Mouse (Mus musculus) MEL-GATA-1-ER (cell line): ENCODE data around the gene Slc6a12.
"Not testable (repeated sequence)": the region's sequence is repeated elsewhere in the genome, so short reads cannot be mapped to it uniquely, and the experiment has no call there.

Source experiments
- DNase-seq: peaks from one replicate; pipeline ENCODE4 v3.0.0-alpha.2; 2012; ENCODE audit warnings: low read depth; ENCODE audit errors: extremely low read depth

The Slc6a12 gene

DNA sequence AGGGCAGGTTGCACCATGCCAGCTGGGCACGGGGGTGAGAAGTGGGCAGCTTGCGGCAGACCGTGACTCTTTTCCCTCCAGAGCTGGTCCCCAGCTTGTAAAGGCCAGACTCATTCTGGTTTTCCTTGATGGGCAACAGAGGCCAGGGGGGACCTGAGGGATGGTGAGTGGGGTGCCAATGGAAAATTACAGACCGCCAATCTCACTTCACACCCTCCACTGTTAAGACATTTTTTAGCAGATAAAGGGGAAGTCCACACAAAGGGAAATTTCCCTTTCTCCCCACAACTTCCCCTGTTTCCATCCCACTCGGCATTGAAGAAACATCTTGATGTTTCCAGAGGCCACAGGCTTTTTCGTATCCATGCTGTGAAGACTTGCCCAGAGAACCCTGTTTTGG lies 1.2 kb upstream of the Slc6a12 start:
- peak; percentile 10 for DNase-seq

DNA sequence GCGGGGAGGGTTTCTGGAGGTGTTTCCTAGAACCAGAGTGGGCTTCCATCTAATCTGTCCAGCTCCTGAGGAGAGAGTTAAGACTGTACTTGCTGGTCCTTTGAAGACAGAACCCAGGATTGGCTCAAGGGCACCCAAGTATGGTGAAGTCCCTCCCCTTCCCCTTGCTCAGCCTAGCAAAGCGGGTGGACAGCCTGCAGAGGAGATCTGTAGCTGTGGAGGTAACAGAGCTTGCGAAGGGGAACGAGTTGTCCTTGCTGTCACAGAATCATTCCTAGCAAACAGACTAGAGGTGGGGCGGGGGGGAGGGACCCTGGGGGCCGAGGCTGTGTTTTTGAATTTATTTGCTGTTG lies 871 bp downstream of the Slc6a12 start:
- no peak for DNase-seq

DNA sequence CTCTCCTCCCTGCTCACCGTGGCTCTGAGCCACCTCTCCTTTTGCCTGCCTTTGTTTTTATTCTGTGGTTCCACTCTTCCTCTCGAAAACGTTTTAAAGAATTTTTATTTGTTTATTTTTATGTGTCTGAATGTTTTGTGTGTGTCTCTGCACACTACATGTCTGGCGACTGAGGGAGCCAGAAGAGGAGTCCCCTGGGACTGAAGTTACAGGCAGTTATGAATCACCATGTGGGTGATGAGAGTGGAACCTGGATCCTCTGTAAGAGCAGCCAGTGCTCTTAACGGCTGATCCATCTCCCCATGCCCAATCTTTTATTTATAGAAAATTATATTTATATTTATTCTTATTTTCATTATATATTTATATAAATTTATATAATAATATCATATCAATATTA lies 1.5 kb downstream of the Slc6a12 start:
- no peak for DNase-seq

DNA sequence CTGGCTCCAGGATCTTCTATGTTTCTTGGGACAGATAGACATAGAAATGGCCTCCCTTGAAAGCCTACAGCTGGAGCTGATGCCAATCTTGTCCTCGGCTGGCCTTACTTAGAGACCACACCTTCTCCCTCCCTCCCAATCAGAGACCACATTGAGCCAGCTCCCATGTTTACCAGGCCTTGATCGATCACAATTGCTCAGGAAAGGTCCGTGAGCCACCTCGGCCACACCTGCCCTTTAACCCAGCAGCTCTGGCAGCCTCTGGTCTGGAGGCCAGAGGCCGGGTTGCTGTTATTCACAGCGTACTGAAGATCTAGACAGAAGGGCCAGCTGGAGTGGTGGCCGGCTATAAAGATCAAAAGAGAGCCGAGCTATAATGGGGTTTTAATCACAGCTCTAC lies 3.6 kb downstream of the Slc6a12 start:
- DNase-seq: no peak

DNA sequence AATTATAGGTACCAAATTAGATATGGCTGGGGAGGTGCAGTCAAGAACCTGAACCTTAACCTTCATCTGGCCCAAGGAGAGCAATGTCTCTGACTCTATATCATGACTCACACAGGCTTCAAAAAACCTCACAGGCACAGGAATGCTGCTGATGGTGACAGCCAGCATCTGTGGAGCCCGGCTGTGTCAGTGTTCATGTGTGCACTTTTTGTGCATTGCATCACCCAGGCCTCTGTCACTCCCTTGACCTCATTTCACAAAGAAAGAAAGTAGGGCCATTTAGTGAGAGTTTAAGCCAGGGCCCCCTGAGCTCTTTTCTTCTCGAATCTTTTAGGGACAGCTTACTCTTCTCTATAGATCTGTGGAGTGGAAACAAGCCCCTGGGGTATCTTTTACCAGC lies 9.4 kb downstream of the Slc6a12 start:
- no peak for DNase-seq

DNA sequence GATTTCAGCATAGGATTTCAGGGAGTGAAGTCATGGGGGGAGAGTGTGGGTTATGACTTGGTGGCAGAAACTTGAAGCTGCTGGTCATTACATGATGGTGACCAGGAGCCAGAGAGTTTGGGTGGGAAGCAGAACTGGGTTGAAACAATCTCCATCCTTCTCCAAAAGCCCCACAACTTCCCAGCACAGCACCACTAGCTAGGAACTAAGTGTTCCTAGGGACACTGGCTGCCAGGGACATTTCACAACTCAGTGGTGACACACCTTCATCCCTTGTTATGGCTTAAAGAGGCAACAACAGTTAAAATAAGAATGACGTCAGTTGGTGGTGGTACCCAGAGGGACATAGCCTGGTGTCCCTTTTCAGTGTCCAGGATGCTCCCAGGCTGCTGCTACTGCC lies 13.2 kb downstream of the Slc6a12 start:
- DNase-seq: no peak

DNA sequence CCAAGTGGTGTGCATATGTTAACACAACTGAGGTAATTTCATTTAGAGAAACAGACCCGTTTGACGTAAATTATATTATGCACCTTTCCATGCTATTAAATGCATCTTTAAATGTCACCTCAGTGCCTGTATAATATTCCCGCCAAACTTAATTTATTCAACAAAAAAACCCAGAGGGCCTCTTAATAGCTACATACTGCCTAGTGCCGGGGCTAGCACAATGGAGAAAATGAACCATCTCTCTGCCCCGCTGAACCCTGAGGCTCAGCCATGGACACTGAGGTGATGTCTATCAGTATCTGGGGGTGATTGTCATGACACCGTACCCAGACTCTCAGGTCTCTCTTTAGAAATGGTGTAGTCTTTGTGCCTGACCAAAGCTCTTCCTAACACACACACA lies 14.4 kb downstream of the Slc6a12 start:
- DNase-seq: no peak

DNA sequence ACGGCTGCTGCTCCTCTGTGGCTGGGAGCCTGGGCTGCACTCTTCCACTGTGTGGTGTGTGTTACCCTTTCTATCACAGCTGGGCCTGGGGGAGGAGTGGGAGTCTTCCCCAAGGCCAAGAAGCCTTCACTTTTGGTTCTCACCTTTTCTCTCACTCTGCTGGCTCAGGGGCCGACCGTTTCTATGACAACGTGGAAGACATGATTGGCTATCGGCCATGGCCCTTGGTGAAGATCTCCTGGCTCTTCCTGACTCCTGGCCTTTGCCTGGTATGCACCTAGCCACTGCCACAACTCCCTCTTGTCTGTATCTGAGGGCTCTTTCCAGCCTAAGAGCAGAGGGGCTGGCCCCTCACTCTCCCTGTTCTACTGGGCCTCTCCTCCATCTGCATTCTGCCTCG lies 20.2 kb downstream of the Slc6a12 start:
- no peak for DNase-seq

DNA sequence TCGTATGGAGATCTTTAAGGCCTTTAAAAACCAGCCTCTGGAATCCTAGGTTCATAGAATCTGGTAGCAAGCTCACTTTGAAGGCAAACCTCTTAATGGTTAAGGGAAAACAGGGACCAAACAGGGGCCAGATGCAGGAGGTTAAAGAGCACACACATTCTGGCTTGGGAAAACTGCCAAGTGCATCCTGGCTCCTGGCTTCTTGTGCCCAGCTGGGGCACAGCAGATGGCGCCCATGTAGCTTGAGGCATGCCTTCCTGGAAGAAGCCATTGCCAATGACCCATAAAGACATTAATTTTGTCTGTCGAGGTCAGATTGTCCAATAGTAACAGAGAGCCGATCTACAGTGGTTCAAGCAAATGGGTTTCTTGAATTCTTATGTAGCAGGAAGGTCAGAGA lies 21.1 kb downstream of the Slc6a12 start:
- no peak for DNase-seq

DNA sequence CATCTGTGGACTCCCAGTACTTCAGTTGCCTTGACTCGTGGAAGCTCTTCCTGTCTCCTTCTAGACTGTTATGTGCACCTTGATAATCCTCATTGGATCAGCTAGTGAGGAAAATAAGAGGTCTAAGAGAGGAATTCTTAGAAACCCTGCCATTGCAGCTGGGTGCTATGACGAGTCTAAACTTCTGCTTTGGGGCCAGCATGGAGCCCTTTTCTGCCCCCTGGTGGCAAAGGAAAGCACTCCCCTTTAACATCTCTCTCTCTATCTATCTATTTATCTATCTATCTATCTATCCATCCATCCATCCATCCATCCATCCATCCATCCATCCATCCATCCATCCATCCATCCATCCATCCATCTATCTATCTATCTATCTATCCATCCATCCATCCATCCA lies 23.7 kb downstream of the Slc6a12 start:
- not testable (repeated sequence) for DNase-seq

DNA sequence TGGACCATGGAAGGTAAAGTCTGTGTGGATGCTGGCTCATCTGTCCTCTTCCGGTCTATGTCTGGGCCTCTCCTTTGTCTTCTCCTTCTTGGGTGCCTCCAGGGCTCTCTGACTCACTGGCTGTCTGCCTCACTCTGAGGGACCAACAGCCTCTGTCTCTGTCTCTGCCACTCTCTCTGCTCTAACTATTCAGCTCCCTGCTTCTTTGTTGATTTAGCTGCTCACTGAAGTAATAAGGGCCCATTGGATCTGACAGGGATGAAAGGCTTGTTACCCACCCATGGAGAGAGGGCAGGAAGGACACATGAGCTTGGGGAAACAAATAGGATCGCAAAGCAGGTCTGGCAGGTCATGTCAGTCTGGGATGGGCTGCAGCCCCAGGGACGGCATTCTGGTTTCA lies 24.2 kb downstream of the Slc6a12 start:
- no peak for DNase-seq

DNA sequence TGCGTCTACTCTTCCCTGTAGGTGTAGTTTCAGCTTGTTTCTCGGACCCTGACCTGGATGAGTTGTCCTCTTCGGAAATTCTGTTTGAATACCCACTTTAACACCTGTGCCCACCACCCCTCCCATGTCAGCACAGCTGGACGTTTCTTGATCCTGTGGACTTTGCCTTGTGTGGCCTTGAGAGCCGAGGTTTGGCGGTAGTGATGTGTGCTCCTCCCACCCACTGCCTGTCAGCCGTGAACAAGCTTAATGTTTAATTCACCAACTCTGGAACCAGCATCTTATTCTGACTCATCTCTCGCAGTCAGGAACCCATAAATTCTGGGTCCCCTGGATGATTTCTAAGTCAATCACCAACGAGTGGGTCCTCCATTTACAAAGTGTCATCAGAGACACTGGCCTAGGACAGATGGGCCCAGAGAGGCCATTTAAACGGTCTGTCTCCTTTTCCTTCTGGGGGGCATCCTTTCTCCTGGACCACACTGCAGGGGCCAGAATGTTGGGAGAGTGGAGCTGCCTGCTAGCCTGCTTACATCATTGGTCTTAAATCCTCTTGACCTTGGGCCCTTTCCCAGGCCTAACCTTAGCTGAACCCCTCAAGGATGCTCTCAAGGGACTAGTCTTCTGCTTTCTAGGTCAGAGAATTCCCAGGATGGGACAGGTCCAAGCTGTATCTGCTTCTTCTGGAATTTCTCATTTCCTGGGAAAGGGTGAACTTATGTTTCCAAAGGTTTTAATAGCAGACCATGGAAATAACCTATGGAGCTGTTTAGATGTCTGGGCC lies 28.5 kb downstream of the Slc6a12 start:
- DNase-seq: no peak

DNA sequence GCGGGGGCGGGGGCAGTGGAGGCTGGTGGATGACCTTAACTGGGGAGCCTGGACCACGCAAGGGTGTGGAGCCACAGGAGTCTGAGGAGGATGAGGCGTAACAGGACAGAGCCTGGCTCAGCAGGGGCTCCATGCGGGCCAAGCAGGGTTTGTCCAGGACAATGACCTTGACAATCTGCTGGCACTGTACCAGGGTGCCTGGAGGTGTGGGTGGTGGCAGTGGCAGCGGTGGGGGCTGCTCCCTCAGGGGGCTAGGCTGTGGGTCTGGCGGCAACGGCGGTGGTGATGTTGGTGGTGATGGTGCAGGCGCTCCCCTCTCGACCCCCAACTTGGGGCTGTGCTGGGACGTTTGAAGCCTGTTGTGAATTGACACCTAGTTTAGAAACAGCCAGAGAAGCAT lies 33.3 kb downstream of the Slc6a12 start:
- DNase-seq: no peak

DNA sequence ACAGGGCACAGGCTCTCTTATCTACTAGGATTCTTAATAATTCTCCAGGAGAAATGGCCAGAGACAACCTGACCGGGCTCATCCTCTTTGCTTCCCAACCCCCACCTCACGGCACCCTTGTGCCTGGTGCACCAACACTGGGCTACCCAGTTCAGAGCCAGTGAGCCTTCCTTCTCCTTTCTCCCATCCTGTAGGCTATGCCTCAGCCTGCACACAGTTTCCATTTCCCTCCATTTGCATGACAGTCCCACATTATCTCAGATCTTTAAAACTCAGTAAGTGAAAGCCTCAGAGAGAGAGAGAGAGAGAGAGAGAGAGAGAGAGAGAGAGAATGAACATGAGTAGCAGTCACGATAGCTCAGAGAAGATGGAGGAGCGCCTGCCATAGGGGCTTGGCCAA lies 35.4 kb downstream of the Slc6a12 start:
- DNase-seq: no peak

DNA sequence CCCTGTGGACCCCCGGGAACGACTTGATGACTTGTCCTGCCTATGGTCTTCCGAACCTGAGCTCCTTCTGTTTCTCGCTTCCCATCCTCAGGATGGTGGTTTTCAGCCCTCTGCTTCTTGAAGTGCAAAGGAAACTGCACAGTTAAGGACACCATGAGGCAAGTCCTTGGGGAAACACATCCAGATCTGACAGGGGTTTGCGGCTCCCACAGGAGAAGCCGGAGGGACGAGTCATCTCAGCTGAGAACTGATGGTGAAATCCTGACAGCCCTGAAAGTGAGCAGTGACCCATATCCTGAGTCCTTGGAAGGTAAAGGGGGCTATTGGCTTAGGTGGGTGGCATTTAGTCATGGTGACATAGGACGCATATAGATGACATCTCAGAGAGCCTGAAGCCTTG lies 37.7 kb downstream of the Slc6a12 start:
- no peak for DNase-seq

DNA sequence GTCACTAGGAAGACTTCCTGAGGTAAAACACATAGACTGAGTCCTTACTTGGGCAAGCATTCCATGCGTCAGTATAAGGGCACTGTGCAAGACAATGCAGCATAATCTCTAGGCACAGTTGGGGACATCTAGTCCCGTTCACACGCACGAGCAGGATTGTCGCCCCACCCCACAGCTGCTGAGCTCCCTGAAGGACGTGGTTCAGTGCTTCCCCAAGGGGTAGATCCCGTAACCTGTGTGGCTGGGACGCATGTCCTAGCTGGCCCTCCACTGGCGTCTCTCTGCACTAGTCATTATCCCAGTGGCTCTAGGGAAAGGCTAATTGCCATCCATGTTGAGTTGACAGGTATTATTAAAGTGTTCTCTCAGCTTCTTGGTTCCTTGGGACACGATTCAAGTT lies 39.2 kb downstream of the Slc6a12 start:
- no peak for DNase-seq

DNA sequence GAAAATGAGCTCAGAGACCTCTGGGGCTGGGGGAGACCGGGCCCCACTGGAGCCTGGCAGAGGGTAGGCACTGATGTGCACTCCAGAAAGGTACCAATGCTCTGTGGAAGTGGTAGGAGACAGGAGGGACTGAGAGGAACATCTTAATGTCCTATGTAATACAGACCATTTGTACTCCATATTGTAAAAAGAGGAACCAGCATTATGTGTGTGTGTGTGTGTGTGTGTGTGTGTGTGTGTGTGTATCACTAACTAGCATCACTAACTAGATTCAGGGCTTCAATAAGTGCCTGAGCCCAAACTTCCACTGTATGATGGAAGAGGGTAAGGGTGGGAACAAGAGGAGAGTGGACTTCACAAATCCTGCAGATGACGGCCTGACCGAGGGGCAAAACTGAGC lies 42.5 kb downstream of the Slc6a12 start:
- no peak for DNase-seq

DNA sequence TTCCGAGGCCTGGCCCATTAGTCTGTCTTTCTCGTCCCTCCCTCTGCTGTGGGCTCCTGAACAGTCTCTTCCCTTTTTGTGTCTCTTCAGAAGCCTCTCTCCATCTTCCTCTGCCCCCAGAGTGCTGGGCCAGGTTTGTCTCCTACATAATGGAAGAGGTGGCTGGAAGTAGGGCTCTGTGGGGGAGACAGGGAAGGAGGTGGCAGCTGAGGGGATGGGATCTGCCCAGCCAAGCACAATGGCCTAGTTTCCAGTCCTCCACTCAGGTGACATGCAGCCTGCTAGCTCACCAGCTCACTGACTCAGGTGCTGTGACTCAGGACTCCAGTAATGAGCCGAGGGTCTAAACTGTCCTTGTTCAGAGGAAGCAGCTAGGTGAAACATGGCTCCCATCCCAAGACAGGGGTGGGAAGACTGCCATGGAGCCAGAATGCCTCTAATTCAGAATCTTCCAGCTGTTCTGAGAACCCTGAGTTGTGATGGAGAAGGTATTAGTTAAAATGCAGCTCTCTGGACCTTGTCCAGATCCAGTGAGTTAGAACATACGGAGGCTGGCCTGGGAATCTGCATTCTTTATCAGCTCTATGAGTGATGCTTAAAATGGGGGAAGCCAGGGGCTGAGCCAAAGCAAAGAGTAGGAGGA lies 49.9 kb downstream of the Slc6a12 start:
- DNase-seq: no peak

DNA sequence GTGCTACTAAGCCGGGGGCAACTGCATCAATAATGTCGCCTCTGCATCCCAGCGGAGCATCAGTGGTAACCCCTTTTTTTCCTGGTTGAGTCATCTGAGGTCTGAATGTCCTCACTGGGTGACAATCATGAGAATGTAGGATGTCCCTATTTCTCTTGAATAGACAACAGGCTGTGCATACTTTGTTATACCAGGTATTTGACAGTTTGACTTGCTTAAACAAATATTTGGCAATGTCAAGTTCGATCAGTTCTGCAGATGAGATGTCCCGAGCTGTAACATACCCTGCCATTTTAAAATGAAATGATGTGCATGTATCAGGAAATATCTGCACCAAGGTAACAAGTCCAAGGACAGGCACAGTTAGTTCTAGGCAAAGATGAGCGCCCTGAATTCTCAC lies 58.3 kb downstream of the Slc6a12 start:
- DNase-seq: no peak

DNA sequence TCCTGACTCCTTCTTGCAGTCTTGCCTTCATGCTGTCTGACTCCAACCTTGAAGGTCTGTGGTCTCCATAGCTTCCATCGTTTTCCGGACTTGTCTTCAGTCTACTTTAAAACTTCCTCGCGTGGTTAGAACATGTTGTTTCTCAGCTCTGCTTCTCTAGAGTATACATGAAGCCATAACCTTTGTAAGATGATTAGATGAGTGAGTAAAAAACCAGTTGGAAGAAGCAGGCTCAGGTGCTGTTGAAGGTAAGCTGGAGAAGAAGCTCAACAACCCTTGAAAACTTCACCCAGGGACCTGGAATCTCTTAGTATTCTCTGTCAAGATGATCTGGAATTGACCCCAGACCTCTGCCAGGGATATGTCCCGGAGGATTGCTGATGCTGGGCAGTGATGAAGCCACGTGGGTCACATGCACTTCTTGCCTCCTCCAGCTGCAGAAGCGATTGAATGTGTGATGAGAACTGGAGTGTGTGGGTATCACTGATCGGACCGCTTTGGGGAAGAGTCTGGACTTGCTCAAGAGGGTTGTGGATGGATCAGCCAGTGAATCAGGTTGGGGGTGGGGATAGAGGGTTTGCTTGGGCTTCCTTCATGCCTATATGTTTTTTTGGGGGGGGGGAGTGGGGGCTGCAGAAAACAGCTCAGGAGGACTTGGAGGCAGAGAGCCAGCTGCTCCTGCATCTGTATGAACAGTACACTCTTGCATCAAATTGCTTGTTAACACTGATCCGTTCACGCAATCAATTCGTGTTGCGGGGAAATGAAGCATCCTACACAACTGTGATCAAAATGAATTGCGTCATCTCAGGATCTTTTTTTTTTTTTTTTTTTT lies 59.2 kb downstream of the Slc6a12 start:
- DNase-seq: no peak

DNA sequence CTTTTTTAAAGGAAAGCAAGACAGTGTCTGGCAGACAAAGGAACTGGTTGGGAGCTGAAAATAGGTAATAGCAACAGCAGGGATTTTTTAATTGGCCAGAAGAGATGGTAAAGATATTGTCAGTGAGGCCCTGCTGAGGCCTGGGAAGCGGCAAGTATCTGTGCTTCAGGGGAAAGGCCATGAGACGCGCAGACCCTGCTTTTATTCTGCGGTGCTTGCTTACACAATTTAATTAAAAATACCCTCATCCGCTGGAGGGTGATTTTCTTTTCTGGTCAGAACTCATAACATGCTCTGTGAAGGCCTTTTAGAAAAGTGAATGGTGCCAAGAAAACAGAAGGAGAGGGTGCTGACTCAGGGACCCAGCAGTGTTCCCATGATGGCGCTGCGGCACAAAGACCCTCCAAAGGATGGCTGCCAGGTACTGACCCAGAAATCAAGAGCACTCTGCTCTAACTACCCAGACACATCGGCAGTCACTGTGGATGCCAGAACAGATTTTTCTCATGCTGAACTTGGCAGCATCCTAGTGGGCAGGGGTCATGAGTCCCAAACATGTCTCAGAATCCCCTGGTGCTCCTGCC lies 59.9 kb downstream of the Slc6a12 start:
- DNase-seq: no peak

DNA sequence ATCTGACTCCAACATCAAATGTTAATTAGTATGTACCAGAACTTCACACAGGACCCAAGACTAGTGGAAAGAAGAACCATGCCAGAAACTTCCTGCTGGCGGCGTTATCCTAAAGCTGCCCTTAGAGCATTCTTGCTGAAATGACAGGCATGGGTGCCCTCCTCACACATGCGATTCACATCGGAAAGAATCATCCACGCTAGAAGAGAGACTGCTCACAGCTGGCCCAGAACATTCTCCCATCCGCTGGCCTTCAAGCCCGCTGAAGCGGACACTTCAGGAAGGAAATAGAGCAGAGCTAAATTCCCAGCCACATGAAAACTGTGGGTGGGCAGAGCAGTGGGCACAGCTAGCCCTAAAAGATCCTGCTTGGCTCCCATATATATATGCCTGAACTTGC lies 62.4 kb downstream of the Slc6a12 start:
- no peak for DNase-seq
